Mouse (Mus musculus) ES-E14 (cell line): ENCODE data around the gene Tma7. TPM values are rescaled to one million over a fixed set of nuclear protein-coding genes. Genes with fewer than 3 reads are reported as not detected.

Experiments used
- DNase-seq: peaks from one replicate; pipeline ENCODE4 v3.0.0-alpha.2; 2013; ENCODE audit warnings: low read depth, low spot score
- H3K27ac ChIP-seq: 2 replicates; pipeline ENCODE4 v1.5.1; 2012; ENCODE audit warnings: low read depth, mild to moderate bottlenecking, low read length, moderate library complexity, mixed read lengths; ENCODE audit not compliant: poor library complexity, insufficient read depth, severe bottlenecking
- H3K36me3 ChIP-seq: 2 replicates; pipeline ENCODE4 v1.6.1; 2012; ENCODE audit warnings: mild to moderate bottlenecking, low read length, moderate library complexity, mixed read lengths; ENCODE audit not compliant: control insufficient read depth, poor library complexity, insufficient read depth, severe bottlenecking
- H3K4me1 ChIP-seq, 2 experiments: fragments of 150-350 bp in 1 of 2; sonication (generic) in 1 of 2; 2 replicates each; pipeline ENCODE4 v1.6.1; 2012; ENCODE audit warnings: low read length in 2 of 2, mild to moderate bottlenecking in 1 of 2, mixed read lengths in 1 of 2; ENCODE audit not compliant: control insufficient read depth in 2 of 2, insufficient read depth in 2 of 2, poor library complexity in 1 of 2
- H3K4me3 ChIP-seq, 2 experiments: fragments of 150-350 bp in 1 of 2; sonication (generic) in 1 of 2; 2 replicates each; pipeline ENCODE4 v1.5.1; 2012; ENCODE audit warnings: low read length in 2 of 2, low read depth in 1 of 2, mild to moderate bottlenecking in 1 of 2, mixed read lengths in 1 of 2; ENCODE audit not compliant: insufficient read depth in 1 of 2, poor library complexity in 1 of 2, severe bottlenecking in 1 of 2
- H3K9ac ChIP-seq: 2 replicates; pipeline ENCODE4 v1.6.1; 2012; ENCODE audit warnings: low read depth, mild to moderate bottlenecking, low read length, mixed read lengths; ENCODE audit not compliant: poor library complexity, insufficient read depth, severe bottlenecking
- H3K9me3 ChIP-seq: fragments of 150-350 bp; sonication (generic); 2 replicates; pipeline ENCODE4 v1.6.1; 2012; ENCODE audit warnings: low read depth, mild to moderate bottlenecking, low read length; ENCODE audit not compliant: control insufficient read depth, insufficient read depth
- CHD2 ChIP-seq: IDR thresholded peaks from 2 replicates; pipeline ENCODE4 v1.6.1; 2014; ENCODE audit warnings: mild to moderate bottlenecking, low read depth, low read length, inconsistent platforms
- HCFC1 ChIP-seq: IDR thresholded peaks from 2 replicates; pipeline ENCODE4 v1.6.1; 2012; ENCODE audit warnings: low read length, inconsistent platforms, borderline replicate concordance; ENCODE audit not compliant: insufficient read depth
- MAFK ChIP-seq: IDR thresholded peaks from 2 replicates; pipeline ENCODE4 v1.6.1; 2014; ENCODE audit warnings: mild to moderate bottlenecking, low read depth, low read length, inconsistent platforms; ENCODE audit not compliant: insufficient read depth
- ZC3H11A ChIP-seq: IDR thresholded peaks from 2 replicates; pipeline ENCODE4 v1.6.1; 2012; ENCODE audit warnings: low read depth, mild to moderate bottlenecking, inconsistent platforms, low read length, borderline replicate concordance
- ZNF384 ChIP-seq: IDR thresholded peaks from 2 replicates; pipeline ENCODE4 v1.6.1; 2012; ENCODE audit warnings: low read depth, low read length, inconsistent platforms
- in situ Hi-C, 2 experiments: fragments of 600-800 bp; cut with MboI; formaldehyde crosslinking; loops; one replicate each; pipeline ENCODE4 v1.15.1; 2025; ENCODE audit warnings: low sequenced_read_pairs in 2 of 2, inconsistent platforms in 1 of 2; ENCODE audit not compliant: unreplicated experiment in 2 of 2
- total RNA-seq: library from RNA; depleted of rRNA; stranded (reverse); fragments of 300-350 nt; gene quantifications from 2 replicates; pipeline ENCODE4 v1.2.3, GENCODE M21; 2012

Gene Tma7
- total RNA-seq, 1 experiment: 347 TPM

GRCm38 (mm10) chr9:109105648-109106047 lies 23.3 kb upstream of the Tma7 start:
- H3K4me3 ChIP-seq: no peak overlapping the region
- in situ Hi-C loops: no loop called here
- H3K36me3 ChIP-seq: peaks cover 65% of the 10 kb centered on the region
- H3K4me1 ChIP-seq: no peaks in the 10 kb centered on the region
- H3K9me3 ChIP-seq: no peaks in the 10 kb centered on the region
- TF ChIP-seq ZNF384: no peak
- DNase-seq: no peak
- no peak overlapping the region for H3K27ac ChIP-seq
- no peak overlapping the region for H3K9ac ChIP-seq

DNA sequence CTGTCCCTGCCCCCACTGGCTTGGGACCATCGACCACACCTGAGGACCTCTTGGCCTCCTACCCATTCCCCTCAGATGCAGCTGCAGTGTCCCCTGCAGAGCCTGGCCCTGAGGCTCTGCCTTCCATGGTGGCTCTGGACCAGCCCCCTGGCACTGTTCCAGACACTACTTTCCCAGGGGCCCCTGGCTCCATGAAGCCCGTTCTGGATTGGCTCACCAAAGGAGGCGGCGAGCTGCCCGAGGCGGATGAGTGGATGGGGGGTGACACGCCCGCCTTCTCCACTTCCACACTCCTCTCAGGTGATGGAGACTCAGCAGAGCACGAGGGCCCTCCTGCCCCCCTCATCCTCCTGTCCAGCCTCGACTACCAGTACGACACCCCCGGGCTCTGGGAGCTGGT lies 22.6 kb upstream of the Tma7 start:
- in situ Hi-C loops: no loop called here
- Histone ChIP-seq H3K27ac (no peak overlapping the region), H3K9me3 (no peaks in the 10 kb centered on the region), H3K4me1 (no peaks in the 10 kb centered on the region), H3K4me3 (no peak overlapping the region), H3K9ac (no peak overlapping the region), H3K36me3 (peaks cover 63% of the 10 kb centered on the region)
- no peak for TF ChIP-seq MAFK
- TF ChIP-seq ZNF384: no peak
- no peak for TF ChIP-seq ZC3H11A
- TF ChIP-seq HCFC1: no peak
- no peak for TF ChIP-seq CHD2
- no peak for DNase-seq

- Histone ChIP-seq H3K9ac (no peak overlapping the region), H3K27ac (no peak overlapping the region), H3K4me1 (no peaks in the 10 kb centered on the region; a peak in 1 of 4 replicates), H3K36me3 (peaks cover 62% of the 10 kb centered on the region), H3K4me3 (no peak overlapping the region), H3K9me3 (no peaks in the 10 kb centered on the region)
- DNase-seq: no peak
- TF ChIP-seq HCFC1 (no peak), MAFK (no peak), ZC3H11A (no peak), ZNF384 (no peak), CHD2 (no peak)
- in situ Hi-C loops: no loop called here
Measured at GRCm38 (mm10) chr9:109104083-109104482, 21.7 kb upstream of the Tma7 start.

DNA sequence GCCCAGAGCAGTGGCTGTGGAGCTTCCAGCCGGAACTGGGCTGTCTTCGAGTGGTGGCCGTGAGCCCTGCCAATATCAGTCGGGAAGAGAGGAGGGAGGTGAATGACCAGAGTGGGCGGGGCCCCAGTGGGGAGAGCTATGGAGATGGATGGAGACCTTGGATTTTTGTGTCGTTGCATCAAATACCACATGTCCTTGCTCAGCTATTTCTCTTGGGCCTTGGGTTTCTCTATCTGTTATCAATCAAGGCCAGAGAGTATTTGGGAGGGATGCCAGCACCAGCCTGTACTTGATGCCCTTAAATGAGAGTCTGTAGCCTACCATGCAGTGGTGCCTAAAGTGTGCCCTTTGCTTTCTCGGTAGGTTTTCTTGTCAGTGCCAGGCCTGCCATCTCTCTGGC lies 20.9 kb upstream of the Tma7 start:
- Histone ChIP-seq H3K9ac (no peak overlapping the region), H3K9me3 (no peaks in the 10 kb centered on the region), H3K36me3 (peaks cover 56% of the 10 kb centered on the region; the same call in 1 of the 2 replicates), H3K4me3 (no peak overlapping the region), H3K27ac (no peak overlapping the region), H3K4me1 (no peaks in the 10 kb centered on the region; a peak in 1 of 4 replicates)
- in situ Hi-C loops: no loop called here
- DNase-seq: no peak
- no peak for TF ChIP-seq MAFK
- TF ChIP-seq HCFC1: no peak
- TF ChIP-seq ZC3H11A: no peak
- TF ChIP-seq CHD2: no peak
- no peak for TF ChIP-seq ZNF384

DNA sequence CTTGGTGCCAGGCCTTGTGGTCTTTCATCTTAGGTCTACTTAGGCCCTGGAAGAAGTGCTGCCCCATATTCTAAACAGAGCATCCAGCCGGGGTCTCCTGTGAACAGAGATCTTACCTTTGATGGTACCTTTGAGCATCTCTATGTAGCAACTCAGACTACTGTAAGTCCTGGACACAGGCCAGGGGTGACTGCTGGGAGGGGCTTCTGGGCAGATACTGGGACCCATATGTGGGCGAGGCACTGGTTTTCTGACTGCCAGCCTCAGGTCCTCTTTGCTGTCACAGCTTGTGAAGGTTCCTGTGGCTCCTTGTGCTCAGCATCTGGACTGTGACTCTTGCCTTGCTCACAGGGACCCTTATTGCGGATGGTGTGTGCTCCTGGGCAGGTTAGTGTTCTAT lies 20.2 kb upstream of the Tma7 start:
- Histone ChIP-seq H3K9ac (no peak overlapping the region), H3K4me3 (no peak overlapping the region), H3K4me1 (no peaks in the 10 kb centered on the region; a peak in 1 of 4 replicates), H3K36me3 (peaks cover 51% of the 10 kb centered on the region; the same call in 1 of the 2 replicates), H3K27ac (no peak overlapping the region), H3K9me3 (no peaks in the 10 kb centered on the region)
- no peak for TF ChIP-seq MAFK
- no peak for TF ChIP-seq ZNF384
- no peak for TF ChIP-seq HCFC1
- TF ChIP-seq ZC3H11A: no peak
- TF ChIP-seq CHD2: no peak
- in situ Hi-C loops: no loop called here
- no peak for DNase-seq
